Mouse (Mus musculus): Measurements from ENCODE around the gene Pot1b. TPM values are rescaled to one million over a fixed set of nuclear protein-coding genes. Genes with fewer than 3 reads are reported as not detected.

Pot1b gene
- polyA plus RNA-seq (2016; fragmentation: Nextera tagmentation; extraction: Ambion mirVana): 9.8 and 13.9 TPM in 2 replicates

GRCm38 (mm10) chr17:55711984-55712811, at the start of gene Pot1b:
Gene Pot1b, minus strand, starts transcription at chr17:55712628.
- Histone ChIP-seq H3K4me1 (no peaks in the 10 kb centered on the region; the same call in 1 of the 2 replicates), H3K9me3 (no peaks in the 10 kb centered on the region), H3K4me3 (replicated peaks) (peak within 1 kb of the TSS; percentile 72), H3K9ac (peak within 1 kb of the TSS; percentile 74), H3K36me3 (replicated peaks) (peaks cover 8% of the 10 kb centered on the region; the same call in 1 of the 2 replicates), H3K27ac (peak within 1 kb of the TSS; percentile 68; the same call in 1 of the 2 replicates), H3K27me3 (no peaks in the 10 kb centered on the region), H3K4me2 (peak within 1 kb of the TSS; percentile 76)
- peak; percentile 99 for ATAC-seq (ENCODE audit: low FRiP score)
- WGBS: under 1% methylated on average over 37 of the region's 37 CpGs

GRCm38 (mm10) chr17:55751170-55751569, 38.7 kb upstream of the Pot1b start:
- Histone ChIP-seq H3K4me3 (replicated peaks) (no peak overlapping the region), H3K4me2 (no peak overlapping the region), H3K4me1 (no peaks in the 10 kb centered on the region), H3K27me3 (no peaks in the 10 kb centered on the region), H3K9me3 (no peaks in the 10 kb centered on the region), H3K9ac (no peak overlapping the region), H3K36me3 (replicated peaks) (no peaks in the 10 kb centered on the region), H3K27ac (no peak overlapping the region)
- no peak for ATAC-seq (ENCODE audit: low FRiP score)
- WGBS: 79% methylated on average over 2 of the region's 2 CpGs

- Histone ChIP-seq H3K9ac (no peak within 1 kb of the TSS), H3K4me1 (no peaks in the 10 kb centered on the region), H3K4me2 (no peak within 1 kb of the TSS), H3K4me3 (replicated peaks) (no peak within 1 kb of the TSS), H3K9me3 (no peaks in the 10 kb centered on the region), H3K27ac (no peak within 1 kb of the TSS), H3K27me3 (no peaks in the 10 kb centered on the region), H3K36me3 (replicated peaks) (no peaks in the 10 kb centered on the region)
- 67% methylated on average over 2 of the region's 2 CpGs for WGBS
- no peak for ATAC-seq (ENCODE audit: low FRiP score)
Measured at GRCm38 (mm10) chr17:55749786-55750185, 37.4 kb upstream of the Pot1b start, which contains the start of gene Adgre4. Gene Adgre4, plus strand, starts transcription at chr17:55749984.

GRCm38 (mm10) chr17:55736675-55737074, 24.2 kb upstream of the Pot1b start:
- no peak for ATAC-seq (ENCODE audit: low FRiP score)
- WGBS: 85% methylated on average over 1 of the region's 1 CpGs
- Histone ChIP-seq H3K4me2 (no peak overlapping the region), H3K36me3 (replicated peaks) (no peaks in the 10 kb centered on the region), H3K9me3 (no peaks in the 10 kb centered on the region), H3K9ac (no peak overlapping the region), H3K4me3 (replicated peaks) (no peak overlapping the region), H3K27me3 (no peaks in the 10 kb centered on the region), H3K4me1 (no peaks in the 10 kb centered on the region), H3K27ac (no peak overlapping the region)

GRCm38 (mm10) chr17:55726193-55726592, 13.8 kb upstream of the Pot1b start:
- Histone ChIP-seq H3K4me3 (replicated peaks) (no peak overlapping the region), H3K27me3 (no peaks in the 10 kb centered on the region), H3K9ac (no peak overlapping the region), H3K9me3 (no peaks in the 10 kb centered on the region), H3K36me3 (replicated peaks) (no peaks in the 10 kb centered on the region), H3K4me1 (no peaks in the 10 kb centered on the region), H3K4me2 (no peak overlapping the region), H3K27ac (no peak overlapping the region)
- no peak for ATAC-seq (ENCODE audit: low FRiP score)
- WGBS: 69% methylated on average over 2 of the region's 2 CpGs

- ATAC-seq (ENCODE audit: low FRiP score): no peak
- WGBS: 69% methylated on average over 2 of the region's 2 CpGs
- Histone ChIP-seq H3K9ac (no peak overlapping the region), H3K4me3 (replicated peaks) (no peak overlapping the region), H3K4me1 (no peaks in the 10 kb centered on the region), H3K4me2 (no peak overlapping the region), H3K27ac (no peak overlapping the region), H3K9me3 (no peaks in the 10 kb centered on the region), H3K36me3 (replicated peaks) (no peaks in the 10 kb centered on the region), H3K27me3 (no peaks in the 10 kb centered on the region)
Measured at GRCm38 (mm10) chr17:55722250-55722649, 9.8 kb upstream of the Pot1b start.

GRCm38 (mm10) chr17:55721270-55721669, 8.8 kb upstream of the Pot1b start:
- no peaks in the 10 kb centered on the region for H3K36me3 ChIP-seq (replicated peaks)
- WGBS: 74% methylated on average over 1 of the region's 1 CpGs

GRCm38 (mm10) chr17:55702865-55703264, 9.6 kb downstream of the Pot1b start:
- Histone ChIP-seq H3K4me3 (replicated peaks) (no peak overlapping the region), H3K27me3 (no peaks in the 10 kb centered on the region), H3K9me3 (no peaks in the 10 kb centered on the region), H3K4me2 (no peak overlapping the region), H3K4me1 (no peaks in the 10 kb centered on the region), H3K27ac (no peak overlapping the region), H3K9ac (no peak overlapping the region), H3K36me3 (replicated peaks) (peaks cover 23% of the 10 kb centered on the region)
- ATAC-seq (ENCODE audit: low FRiP score): no peak
- WGBS: 83% methylated on average over 5 of the region's 5 CpGs

More at GRCm38 (mm10) chr17:55721270-55721669, 8.8 kb upstream of the Pot1b start:
- H3K9ac ChIP-seq: no peak overlapping the region
- no peak for ATAC-seq (ENCODE audit: low FRiP score)
- no peak overlapping the region for H3K4me2 ChIP-seq
- H3K27me3 ChIP-seq: no peaks in the 10 kb centered on the region
- H3K27ac ChIP-seq: no peak overlapping the region
- no peak overlapping the region for H3K4me3 ChIP-seq (replicated peaks)
- H3K9me3 ChIP-seq: no peaks in the 10 kb centered on the region
- no peaks in the 10 kb centered on the region for H3K4me1 ChIP-seq

- H3K27me3 ChIP-seq: no peaks in the 10 kb centered on the region
- H3K4me3 ChIP-seq (replicated peaks): no peak overlapping the region
- H3K27ac ChIP-seq: no peak overlapping the region
- WGBS: 67% methylated on average over 3 of the region's 3 CpGs
- no peaks in the 10 kb centered on the region for H3K9me3 ChIP-seq
- no peak overlapping the region for H3K9ac ChIP-seq
- peak; percentile 80 for ATAC-seq (ENCODE audit: low FRiP score)
- H3K36me3 ChIP-seq (replicated peaks): peaks cover 29% of the 10 kb centered on the region
- no peak overlapping the region for H3K4me2 ChIP-seq
- no peaks in the 10 kb centered on the region for H3K4me1 ChIP-seq
Measured at GRCm38 (mm10) chr17:55702161-55702820, 10.1 kb downstream of the Pot1b start.

- Histone ChIP-seq H3K9me3 (no peaks in the 10 kb centered on the region), H3K4me2 (no peak overlapping the region), H3K36me3 (replicated peaks) (peaks cover 27% of the 10 kb centered on the region), H3K9ac (no peak overlapping the region), H3K27me3 (no peaks in the 10 kb centered on the region), H3K27ac (no peak overlapping the region), H3K4me1 (no peaks in the 10 kb centered on the region), H3K4me3 (replicated peaks) (no peak overlapping the region)
- WGBS: 81% methylated on average over 2 of the region's 2 CpGs
- ATAC-seq (ENCODE audit: low FRiP score): no peak
Measured at GRCm38 (mm10) chr17:55699388-55699787, 13.0 kb downstream of the Pot1b start.

GRCm38 (mm10) chr17:55661099-55661498, 51.3 kb downstream of the Pot1b start:
- 84% methylated on average over 2 of the region's 2 CpGs for WGBS
- ATAC-seq (ENCODE audit: low FRiP score): no peak
- no peak overlapping the region for H3K27ac ChIP-seq
- H3K9me3 ChIP-seq: no peaks in the 10 kb centered on the region
- no peak overlapping the region for H3K4me3 ChIP-seq (replicated peaks)
- H3K4me2 ChIP-seq: no peak overlapping the region
- H3K9ac ChIP-seq: no peak overlapping the region
- H3K36me3 ChIP-seq (replicated peaks): peaks cover 32% of the 10 kb centered on the region
- H3K4me1 ChIP-seq: no peaks in the 10 kb centered on the region
- H3K27me3 ChIP-seq: no peaks in the 10 kb centered on the region

- Histone ChIP-seq H3K4me1 (no peaks in the 10 kb centered on the region), H3K4me2 (no peak within 1 kb of the TSS), H3K27ac (no peak within 1 kb of the TSS), H3K9me3 (no peaks in the 10 kb centered on the region), H3K36me3 (replicated peaks) (no peaks in the 10 kb centered on the region), H3K4me3 (replicated peaks) (no peak within 1 kb of the TSS), H3K9ac (no peak within 1 kb of the TSS), H3K27me3 (no peaks in the 10 kb centered on the region)
- no peak for ATAC-seq (ENCODE audit: low FRiP score)
- 89% methylated on average over 3 of the region's 3 CpGs for WGBS
Measured at GRCm38 (mm10) chr17:55625092-55625491, 87.3 kb downstream of the Pot1b start, which contains the start of gene Vmn2r118. Gene Vmn2r118, minus strand, starts transcription at chr17:55625192.

All from forebrain, embryonic 12.5 days (tissue).